Mouse (Mus musculus): ENCODE measurements around the gene Ace. TPM values are rescaled to one million over a fixed set of nuclear protein-coding genes. Genes with fewer than 3 reads are reported as not detected.

Gene Ace
- total RNA-seq (2023), result 0.73 and 2.0 TPM in 2 replicates

DNA sequence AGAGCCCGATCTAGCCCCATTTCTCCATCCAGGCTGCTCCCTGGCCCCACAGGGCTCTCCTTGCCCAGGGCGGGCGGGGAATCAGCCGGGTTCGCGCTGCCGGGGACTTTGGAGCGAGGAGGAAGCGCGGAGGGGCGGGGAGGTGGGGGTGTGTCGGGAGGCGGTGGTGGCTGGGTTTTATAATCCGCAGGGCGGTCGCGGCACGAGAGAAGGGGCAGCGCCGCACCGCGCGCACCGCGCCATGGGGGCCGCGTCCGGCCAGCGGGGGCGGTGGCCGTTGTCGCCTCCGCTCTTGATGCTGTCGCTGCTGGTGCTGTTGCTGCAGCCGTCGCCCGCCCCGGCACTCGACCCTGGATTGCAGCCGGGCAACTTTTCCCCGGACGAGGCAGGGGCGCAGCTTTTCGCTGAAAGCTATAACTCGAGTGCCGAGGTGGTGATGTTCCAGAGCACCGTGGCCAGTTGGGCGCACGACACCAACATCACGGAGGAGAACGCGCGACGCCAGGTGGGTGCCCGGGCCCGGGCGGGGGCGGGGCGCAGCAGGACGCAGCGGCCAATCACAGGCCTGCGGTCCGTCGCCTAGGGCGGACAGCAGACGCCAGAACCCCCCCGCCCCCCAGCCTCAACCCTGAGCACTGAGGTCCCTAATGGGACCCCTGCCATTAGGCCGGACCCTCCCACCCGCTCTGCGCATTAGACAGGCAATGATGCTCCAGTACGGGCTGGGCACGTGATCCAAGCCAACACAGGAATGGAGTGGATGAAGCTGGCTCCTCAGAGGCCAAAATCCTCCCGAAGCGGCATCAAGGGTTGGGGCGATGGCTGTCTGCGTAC, at the start of gene Ace:
Gene Ace, plus strand, starts transcription at position 205 of the 834 bp plus-strand sequence.

GRCm38 (mm10) chr11:105952911-105953386, 14.8 kb upstream of the Ace start, which contains the start of gene Cyb561:
TSS of gene Cyb561 (minus strand) at chr11:105953336.

GRCm38 (mm10) chr11:105994375-105994774, 26.6 kb downstream of the Ace start, which contains the start of gene Ace3:
TSS of gene Ace3 (plus strand) at chr11:105994675.

DNA sequence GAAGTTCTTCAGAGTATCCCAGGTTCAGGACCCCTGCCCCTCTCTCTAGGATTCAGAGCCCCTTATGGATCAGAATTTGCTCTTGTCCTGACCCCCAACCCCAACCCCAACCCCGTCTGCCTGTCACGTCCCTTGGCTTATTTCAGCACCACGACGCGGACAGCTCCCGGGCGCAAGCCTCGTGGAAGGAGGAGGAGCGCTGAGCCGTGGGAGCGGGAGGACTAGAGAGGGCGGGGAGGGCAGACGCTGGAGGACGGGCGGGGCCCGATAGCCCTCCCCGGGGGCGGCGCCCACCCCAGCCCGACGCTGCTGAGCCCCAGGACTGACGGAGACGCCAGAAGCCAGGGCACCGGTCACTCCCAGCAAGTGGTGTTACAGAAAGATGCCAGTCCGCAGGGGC, 40.1 kb downstream of the Ace start, which contains the start of gene Kcnh6:
Gene Kcnh6, plus strand, starts transcription at position 304 of the 400 bp plus-strand sequence.

GRCm38 (mm10) chr11:106036548-106037417, 69.0 kb downstream of the Ace start, which contains the start of gene Dcaf7:
TSS of gene Dcaf7 (plus strand) at chr11:106036872.

Other genes starting within 250 kb of the Ace start
- 0.20 TPM in 1 of 2 replicates, not detected in the other for gene Cyb561, start 14.6 kb upstream of the Ace start, total RNA-seq (2023)
- not detected in 2 replicates for gene Ace3, start 26.7 kb downstream of the Ace start, total RNA-seq (2023)
- gene Kcnh6, start 40.2 kb downstream of the Ace start, total RNA-seq (2023), result not detected in 2 replicates
- gene Dcaf7, start 68.9 kb downstream of the Ace start, total RNA-seq (2023), result 43.3 and 48.1 TPM in 2 replicates
- 3.5 and 4.1 TPM in 2 replicates for gene Taco1, start 98.1 kb downstream of the Ace start, total RNA-seq (2023)
- 193 and 212 TPM in 2 replicates for gene Map3k3, start 116.7 kb downstream of the Ace start, total RNA-seq (2023)
- 2.3 and 4.2 TPM in 2 replicates for gene Gm10840, start 192.9 kb downstream of the Ace start, total RNA-seq (2023)
- gene Limd2, start 192.9 kb downstream of the Ace start, total RNA-seq (2023), result 392 and 416 TPM in 2 replicates
- 19.7 and 23.4 TPM in 2 replicates for gene Strada, start 234.2 kb downstream of the Ace start, total RNA-seq (2023)
- 22.5 and 24.8 TPM in 2 replicates for gene Ccdc47, start 248.4 kb downstream of the Ace start, total RNA-seq (2023)
- 35.1 and 40.9 TPM in 2 replicates for gene Ddx42, start 249.0 kb downstream of the Ace start, total RNA-seq (2023)

All from neutrophil, adult 65 days (primary cell).